Mouse (Mus musculus) testis, adult 2 months (tissue): ENCODE measurements at regions not wholly inside any gene's neighbourhood (a gene's known extent, or its start where the extent isn't known, plus 50 kb on each side); places are given as distances from the start of the nearest gene placed in this dataset.

ENCODE experiments used
- H3K27ac ChIP-seq: fragments of 200-500 bp; 2 replicates; pipeline ENCODE4 v1.5.1; 2012; ENCODE audit warnings: low read depth, low read length; ENCODE audit not compliant: control insufficient read depth, insufficient read depth
- H3K27me3 ChIP-seq: fragments of 200-500 bp; 2 replicates; pipeline ENCODE4 v1.6.1; 2012; ENCODE audit warnings: mild to moderate bottlenecking, low read length, moderate library complexity; ENCODE audit not compliant: control insufficient read depth, insufficient read depth
- H3K36me3 ChIP-seq: fragments of 200-500 bp; 2 replicates; pipeline ENCODE4 v1.6.1; 2012; ENCODE audit warnings: mild to moderate bottlenecking, low read length; ENCODE audit not compliant: control insufficient read depth, insufficient read depth
- H3K4me1 ChIP-seq: fragments of 200-500 bp; 2 replicates; pipeline ENCODE4 v1.6.1; 2012; ENCODE audit warnings: low read length; ENCODE audit not compliant: control insufficient read depth, insufficient read depth
- H3K4me3 ChIP-seq: fragments of 200-500 bp; 2 replicates; pipeline ENCODE4 v1.5.1; 2012; ENCODE audit warnings: low read depth, mild to moderate bottlenecking, low read length, moderate library complexity, mixed read lengths; ENCODE audit not compliant: control insufficient read depth
- CTCF ChIP-seq: fragments of 200-500 bp; IDR thresholded peaks from 2 replicates; pipeline ENCODE4 v1.5.1; 2012; ENCODE audit warnings: low read depth, mild to moderate bottlenecking, inconsistent platforms, low read length, moderate library complexity; ENCODE audit not compliant: control insufficient read depth, insufficient read depth, insufficient replicate concordance
- POLR2A ChIP-seq: fragments of 200-500 bp; IDR thresholded peaks from 2 replicates; pipeline ENCODE4 v1.6.1; 2012; ENCODE audit warnings: low read depth, mild to moderate bottlenecking, inconsistent platforms, low read length, moderate library complexity; ENCODE audit not compliant: control insufficient read depth

DNA sequence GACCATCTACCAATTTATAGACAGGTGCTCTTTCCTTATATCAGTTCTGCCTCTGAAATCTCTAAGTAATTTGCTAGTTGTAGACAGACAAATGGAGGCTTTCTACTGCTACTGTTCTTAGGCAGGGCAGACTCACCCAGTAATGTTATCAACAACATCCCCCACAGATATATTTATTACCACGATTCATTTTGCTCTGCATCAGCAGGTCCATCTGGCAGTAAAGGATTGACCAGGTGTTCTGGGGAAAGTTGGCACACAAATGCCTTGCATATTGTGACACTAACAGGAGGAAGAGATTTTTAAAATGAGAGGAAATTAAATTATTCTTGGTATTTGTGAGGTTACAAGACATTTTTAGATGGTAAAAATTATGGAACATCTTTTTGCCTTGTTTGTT, 627.3 kb upstream of the Tmprss15 start:
- Histone ChIP-seq H3K27me3 (no peaks in the 10 kb centered on the region), H3K4me3 (no peak overlapping the region), H3K36me3 (no peaks in the 10 kb centered on the region), H3K27ac (no peak overlapping the region), H3K4me1 (no peaks in the 10 kb centered on the region)
- TF ChIP-seq POLR2A: no peak
- TF ChIP-seq CTCF: no peak

DNA sequence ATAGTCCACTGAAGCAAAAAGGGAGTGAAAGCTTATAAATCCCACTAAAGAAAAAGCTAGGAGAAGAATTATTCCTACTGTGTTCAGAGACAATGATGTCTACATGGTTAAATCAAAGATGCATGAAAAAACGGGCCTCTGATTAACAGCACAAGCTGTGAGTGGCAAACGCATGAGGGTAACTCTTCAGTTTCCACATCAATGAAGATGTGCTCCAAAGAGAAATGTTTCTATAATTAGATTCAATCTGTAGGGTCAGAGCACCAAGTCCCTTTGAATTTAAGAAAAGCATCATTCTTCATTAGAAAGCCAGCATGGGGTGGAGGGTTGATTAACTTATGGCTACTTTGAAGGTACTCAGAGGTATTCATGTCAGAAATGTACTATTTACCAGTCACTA, 601.5 kb upstream of the Tmprss15 start:
- H3K4me3 ChIP-seq: no peak overlapping the region
- H3K4me1 ChIP-seq: no peaks in the 10 kb centered on the region
- TF ChIP-seq CTCF (no peak), POLR2A (no peak)
- H3K27me3 ChIP-seq: no peaks in the 10 kb centered on the region
- no peaks in the 10 kb centered on the region for H3K36me3 ChIP-seq
- no peak overlapping the region for H3K27ac ChIP-seq

DNA sequence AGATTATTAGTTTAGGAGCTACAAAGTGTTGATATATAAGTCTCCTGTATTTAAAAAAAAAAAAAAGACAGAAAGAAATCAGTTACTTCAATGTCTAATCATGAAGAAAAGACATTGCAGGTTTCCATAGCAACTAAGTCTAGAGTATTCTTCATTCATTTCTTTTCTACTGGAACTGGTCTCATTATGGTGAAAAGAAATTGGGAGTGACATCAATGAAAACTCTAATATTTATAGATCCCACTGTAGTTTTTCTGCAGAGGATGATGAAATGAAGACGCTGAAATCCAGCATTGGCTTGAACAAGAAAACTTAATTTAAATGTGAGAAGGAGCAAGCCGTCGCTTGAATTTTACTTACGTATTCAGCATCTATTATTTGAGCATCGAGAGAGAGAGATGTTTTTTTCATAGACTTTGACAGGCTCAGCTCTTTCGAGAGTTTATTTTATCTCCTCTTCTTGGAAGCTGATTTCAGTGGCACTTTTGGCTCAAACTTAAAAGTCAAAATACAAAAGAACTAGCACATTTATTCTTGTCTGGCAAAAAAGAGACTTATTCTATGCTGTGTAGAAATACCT, 560.4 kb upstream of the Tmprss15 start:
- Histone ChIP-seq H3K4me3 (no peak overlapping the region), H3K4me1 (no peaks in the 10 kb centered on the region), H3K27ac (no peak overlapping the region), H3K36me3 (no peaks in the 10 kb centered on the region), H3K27me3 (no peaks in the 10 kb centered on the region)
- TF ChIP-seq CTCF (no peak), POLR2A (no peak)

DNA sequence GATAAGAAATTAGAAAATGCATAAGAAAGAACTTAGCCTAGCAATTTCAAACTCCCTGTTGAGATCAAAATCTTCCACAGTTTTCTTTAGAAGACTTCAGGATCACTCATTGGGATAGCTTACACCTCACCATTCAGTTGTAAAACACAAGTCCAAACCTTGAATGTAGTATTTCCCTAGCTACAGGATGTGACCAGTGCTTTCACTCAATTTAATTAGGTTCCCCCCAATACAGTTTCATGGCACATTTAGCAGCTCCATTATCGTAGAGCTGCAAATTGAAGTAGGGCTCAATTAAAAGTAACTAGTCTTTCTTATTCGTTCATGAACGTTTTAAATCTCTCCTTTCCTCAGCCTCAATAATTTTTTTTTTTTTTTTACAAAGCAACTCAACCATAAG, 550.0 kb upstream of the Tmprss15 start:
- Histone ChIP-seq H3K4me1 (no peaks in the 10 kb centered on the region), H3K4me3 (no peak overlapping the region), H3K27ac (no peak overlapping the region), H3K36me3 (no peaks in the 10 kb centered on the region), H3K27me3 (no peaks in the 10 kb centered on the region)
- TF ChIP-seq POLR2A (no peak), CTCF (no peak)

DNA sequence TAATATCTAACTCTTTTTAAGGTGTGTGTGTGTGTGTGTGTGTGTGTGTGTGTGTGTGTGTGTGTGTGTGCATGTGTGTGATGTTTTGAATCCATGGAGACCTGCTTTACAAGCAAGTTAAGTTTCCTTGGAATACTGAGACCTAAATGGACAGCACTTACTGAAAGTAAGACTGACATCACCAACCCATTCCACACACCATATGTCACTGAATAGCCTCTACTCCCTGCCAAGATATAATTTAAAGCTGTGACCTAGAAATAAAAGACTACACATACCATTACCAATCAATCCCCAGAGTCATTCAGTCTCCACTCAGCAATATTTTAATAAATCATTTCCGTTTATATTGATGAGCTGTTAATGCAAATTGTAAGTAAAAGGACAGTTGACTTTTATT, 536.2 kb upstream of the Tmprss15 start:
- TF ChIP-seq CTCF (no peak), POLR2A (no peak)
- no peak overlapping the region for H3K27ac ChIP-seq
- H3K4me3 ChIP-seq: no peak overlapping the region
- no peaks in the 10 kb centered on the region for H3K4me1 ChIP-seq
- H3K36me3 ChIP-seq: no peaks in the 10 kb centered on the region
- H3K27me3 ChIP-seq: no peaks in the 10 kb centered on the region

- H3K27ac ChIP-seq: no peak overlapping the region
- no peaks in the 10 kb centered on the region for H3K36me3 ChIP-seq
- H3K4me1 ChIP-seq: no peaks in the 10 kb centered on the region
- no peak overlapping the region for H3K4me3 ChIP-seq
- H3K27me3 ChIP-seq: no peaks in the 10 kb centered on the region
- TF ChIP-seq POLR2A (no peak), CTCF (no peak)
Observed at GRCm38 (mm10) chr16:79611002-79611401, 520.1 kb upstream of the Tmprss15 start.

DNA sequence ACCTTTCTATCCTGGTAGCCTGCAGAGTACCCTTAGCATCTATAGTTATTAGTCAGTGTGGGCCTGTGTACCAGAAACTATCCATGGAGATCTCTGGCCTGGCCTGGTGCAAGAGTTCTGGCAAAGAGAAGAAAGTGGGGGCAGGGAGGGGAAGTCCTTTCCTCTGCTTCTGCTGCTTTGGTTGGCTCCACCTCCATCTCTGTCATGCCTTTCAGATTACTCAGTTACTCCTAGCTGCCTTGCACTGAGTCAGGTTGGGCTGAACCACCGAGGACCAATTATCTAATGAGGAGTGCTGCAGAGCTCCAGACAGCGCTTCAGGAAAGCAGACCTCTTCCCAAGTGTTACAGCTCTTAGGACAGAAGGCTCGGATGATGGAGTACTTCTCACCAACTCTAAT, 500.0 kb upstream of the Tmprss15 start:
- no peak overlapping the region for H3K27ac ChIP-seq
- no peaks in the 10 kb centered on the region for H3K27me3 ChIP-seq
- TF ChIP-seq CTCF (no peak), POLR2A (no peak)
- H3K4me1 ChIP-seq: no peaks in the 10 kb centered on the region
- no peaks in the 10 kb centered on the region for H3K36me3 ChIP-seq
- no peak overlapping the region for H3K4me3 ChIP-seq

GRCm38 (mm10) chr16:79585745-79586144, 494.8 kb upstream of the Tmprss15 start:
- TF ChIP-seq CTCF (no peak), POLR2A (no peak)
- H3K36me3 ChIP-seq: no peaks in the 10 kb centered on the region
- H3K27ac ChIP-seq: no peak overlapping the region

GRCm38 (mm10) chr16:79570867-79571266, 480.0 kb upstream of the Tmprss15 start:
- Histone ChIP-seq H3K4me1 (no peaks in the 10 kb centered on the region), H3K27ac (no peak overlapping the region), H3K27me3 (no peaks in the 10 kb centered on the region), H3K4me3 (no peak overlapping the region), H3K36me3 (no peaks in the 10 kb centered on the region)
- no peak for TF ChIP-seq CTCF
- TF ChIP-seq POLR2A: no peak

More at GRCm38 (mm10) chr16:79585745-79586144, 494.8 kb upstream of the Tmprss15 start:
- H3K4me1 ChIP-seq: no peaks in the 10 kb centered on the region
- H3K27me3 ChIP-seq: no peaks in the 10 kb centered on the region
- H3K4me3 ChIP-seq: no peak overlapping the region
